Mouse (Mus musculus): ENCODE results near the gene Tob1.

DNA sequence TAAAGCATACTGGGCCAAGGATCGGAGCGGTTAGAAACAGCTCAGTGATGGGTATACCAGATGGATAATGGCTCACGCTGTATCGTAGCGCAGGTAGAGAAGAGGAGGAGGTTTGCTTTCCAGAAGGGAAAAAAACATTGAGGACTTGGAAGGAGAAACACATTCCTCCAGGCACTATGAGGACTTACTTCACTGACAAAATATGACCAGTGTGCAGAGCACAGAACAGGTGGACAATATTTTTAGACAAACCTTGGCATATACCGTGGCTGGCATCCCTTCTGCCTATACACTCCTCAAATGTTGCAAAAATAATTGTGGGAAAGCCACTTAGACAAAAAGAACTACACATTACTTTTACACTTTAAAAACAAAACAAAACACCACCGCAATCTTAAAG is 10.0 kb downstream of the Tob1 start:
- TF ChIP-seq CTCF (IDR thresholded peaks at IDR 0.05; ENCODE audit: control insufficient read depth, insufficient read depth, low read length) (no peak), POLR2A (IDR thresholded peaks at IDR 0.05; ENCODE audit: borderline replicate concordance, control insufficient read depth, low read depth, low read length) (no peak)
